Mouse (Mus musculus): ENCODE results near the gene Fbxo44. TPM values are rescaled to one million over a fixed set of nuclear protein-coding genes. Genes with fewer than 3 reads are reported as not detected.
A peak's percentile ranks its signal among the peaks of the same experiment; 100 is the strongest.

The Fbxo44 gene
- polyA plus RNA-seq, 1 experiment from 2014 or later, result 44.9 TPM

DNA sequence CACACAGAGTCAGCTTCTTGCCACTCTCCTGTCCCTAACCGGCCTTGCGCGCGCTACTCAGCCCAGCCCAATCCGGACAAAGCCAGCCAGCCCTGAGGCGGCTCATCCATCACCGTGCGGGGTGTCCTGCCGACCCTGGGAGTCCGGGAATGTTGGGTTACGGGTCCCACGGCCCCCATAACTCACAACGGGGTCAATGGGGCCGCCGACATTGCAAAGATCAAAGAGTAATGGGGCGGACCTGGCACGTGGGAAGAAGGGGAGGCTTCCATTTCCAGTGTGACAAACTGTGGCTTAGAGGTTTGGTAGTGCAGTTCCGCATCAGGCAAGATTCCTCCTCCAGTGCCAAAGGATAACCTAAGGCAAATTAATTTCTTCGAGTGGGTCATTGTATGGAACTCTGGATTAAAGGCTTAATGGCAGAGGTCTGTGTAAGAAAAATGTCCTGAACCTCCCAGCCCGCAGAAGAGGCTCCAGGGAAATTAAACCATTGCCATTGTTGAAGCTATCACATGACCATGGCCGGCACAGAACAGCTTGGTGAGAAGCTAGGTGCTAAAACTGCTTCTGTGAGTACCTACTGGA is 28.7 kb downstream of the Fbxo44 start:
- WGBS, result under 1% methylated on average over 20 of the region's 21 CpGs
- Histone ChIP-seq H3K4me3 (ENCODE audit: low read depth, low read length) (peak overlapping the region; percentile 64), H3K36me3 (ENCODE audit: control insufficient read depth, insufficient read depth, low read length) (no peaks in the 10 kb centered on the region), H3K4me2 (ENCODE audit: low read depth, low read length, severe bottlenecking) (peak overlapping the region; percentile 87), H3K27ac (ENCODE audit: low read depth, low read length) (peak overlapping the region; percentile 85), H3K9me3 (ENCODE audit: control insufficient read depth, low read length) (no peaks in the 10 kb centered on the region), H3K27me3 (ENCODE audit: control insufficient read depth, insufficient read depth, low read length) (peaks cover 5% of the 10 kb centered on the region; the same call in 1 of the 2 replicates), H3K4me1 (replicated peaks; ENCODE audit: control insufficient read depth, insufficient read depth, low read length) (peaks cover 6% of the 10 kb centered on the region; the same call in 1 of the 2 replicates), H3K9ac (ENCODE audit: low read length) (peak overlapping the region; percentile 96)
- peak; percentile 81 for DNase-seq (ENCODE audit: low spot score)
- peak; percentile 62 for ATAC-seq (replicated peaks; ENCODE audit: low FRiP score)

DNA sequence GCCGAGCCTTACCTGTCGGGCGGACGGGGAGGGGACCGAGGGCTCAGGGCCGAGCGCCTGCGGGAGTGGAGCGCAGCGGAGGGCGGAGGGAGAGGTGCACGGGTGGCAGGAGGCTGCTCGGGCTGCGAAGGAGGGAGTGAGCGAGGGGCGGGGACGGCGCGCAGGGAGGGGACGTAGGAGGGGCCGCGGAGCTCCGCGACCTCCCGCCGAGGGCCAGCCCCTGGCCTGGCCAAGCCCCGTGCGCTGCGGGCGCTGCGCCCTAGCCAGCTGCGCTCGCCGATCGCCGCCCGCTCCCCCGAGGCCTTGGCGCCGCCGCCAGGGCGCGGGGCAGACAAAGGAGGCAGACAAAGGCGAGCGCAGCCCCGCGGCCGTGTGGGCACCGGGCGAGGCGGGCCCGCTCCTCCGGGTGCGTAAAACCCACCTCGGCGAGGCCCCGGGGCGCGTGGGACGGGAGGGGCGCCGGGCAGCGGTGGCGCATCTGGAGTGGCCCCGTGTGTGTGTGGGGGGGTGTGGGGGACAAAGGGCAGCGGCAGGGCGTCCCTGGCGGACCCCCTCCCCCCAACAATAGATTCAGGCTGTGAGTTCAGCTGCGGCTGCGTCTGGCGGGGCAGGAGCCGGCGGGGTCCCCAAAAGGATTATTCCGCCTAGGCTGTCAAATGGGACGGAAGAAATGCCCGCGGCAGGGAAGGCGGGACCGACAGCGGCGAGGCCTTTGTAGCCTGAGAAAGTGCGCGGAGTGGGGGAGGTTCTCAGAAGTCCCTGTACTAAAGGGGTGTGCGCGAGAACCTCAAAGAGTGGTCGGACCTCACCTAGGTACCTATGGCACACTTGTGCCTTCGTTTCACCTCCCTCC is 29.5 kb downstream of the Fbxo44 start, which contains the start of gene Draxin:
Draxin (minus strand) TSS at position 138 of the 853 bp plus-strand sequence.
- Histone ChIP-seq H3K27me3 (ENCODE audit: control insufficient read depth, insufficient read depth, low read length) (peaks cover 5% of the 10 kb centered on the region; the same call in 1 of the 2 replicates), H3K9ac (ENCODE audit: low read length) (peak within 1 kb of the TSS; percentile 96), H3K4me1 (replicated peaks; ENCODE audit: control insufficient read depth, insufficient read depth, low read length) (peaks cover 6% of the 10 kb centered on the region; the same call in 1 of the 2 replicates), H3K4me2 (ENCODE audit: low read depth, low read length, severe bottlenecking) (peak within 1 kb of the TSS; percentile 87), H3K36me3 (ENCODE audit: control insufficient read depth, insufficient read depth, low read length) (no peaks in the 10 kb centered on the region), H3K27ac (ENCODE audit: low read depth, low read length) (peak within 1 kb of the TSS; percentile 95), H3K4me3 (ENCODE audit: low read depth, low read length) (peak within 1 kb of the TSS; percentile 64), H3K9me3 (ENCODE audit: control insufficient read depth, low read length) (no peaks in the 10 kb centered on the region)
- ATAC-seq (replicated peaks; ENCODE audit: low FRiP score), result peak; percentile 88
- peak; percentile 91 for DNase-seq (ENCODE audit: low spot score)
- WGBS, result 2% methylated on average over 83 of the region's 87 CpGs

DNA sequence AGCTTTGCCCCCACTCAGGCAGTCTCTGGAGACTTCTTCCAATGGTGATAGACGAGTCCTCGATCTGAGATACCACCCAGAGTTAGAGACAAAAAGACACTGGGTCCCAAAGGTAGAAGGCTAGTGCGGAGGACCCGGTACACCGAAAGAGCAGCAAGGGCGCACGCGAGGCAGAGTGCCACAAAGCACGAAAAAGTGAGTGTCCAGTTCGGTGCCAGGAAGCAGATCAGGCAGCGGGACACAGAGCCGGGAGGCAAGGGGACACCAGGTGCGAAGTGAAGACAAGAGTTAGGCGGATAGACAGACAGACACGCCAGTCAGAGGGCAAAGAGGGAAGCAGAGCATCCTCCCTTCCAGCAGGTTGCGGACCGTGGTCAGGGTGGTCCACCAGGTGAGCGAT is 30.1 kb downstream of the Fbxo44 start, which contains the start of gene Mad2l2:
Mad2l2 (plus strand) TSS at position 252 of the 400 bp plus-strand sequence.
- no peaks in the 10 kb centered on the region for H3K9me3 ChIP-seq (ENCODE audit: control insufficient read depth, low read length)
- H3K9ac ChIP-seq (ENCODE audit: low read length), result peak within 1 kb of the TSS; percentile 96
- peaks cover 5% of the 10 kb centered on the region; the same call in 1 of the 2 replicates for H3K27me3 ChIP-seq (ENCODE audit: control insufficient read depth, insufficient read depth, low read length)
- under 1% methylated on average over 16 of the region's 18 CpGs for WGBS
- H3K4me1 ChIP-seq (replicated peaks; ENCODE audit: control insufficient read depth, insufficient read depth, low read length), result peaks cover 6% of the 10 kb centered on the region; the same call in 1 of the 2 replicates
- ATAC-seq (replicated peaks; ENCODE audit: low FRiP score), result peak; percentile 0; the same call in 1 of the 2 replicates
- H3K4me3 ChIP-seq (ENCODE audit: low read depth, low read length), result peak within 1 kb of the TSS; percentile 64
- H3K27ac ChIP-seq (ENCODE audit: low read depth, low read length), result peak within 1 kb of the TSS; percentile 95
- peak within 1 kb of the TSS; percentile 87 for H3K4me2 ChIP-seq (ENCODE audit: low read depth, low read length, severe bottlenecking)
- no peak for DNase-seq (ENCODE audit: low spot score)
- H3K36me3 ChIP-seq (ENCODE audit: control insufficient read depth, insufficient read depth, low read length), result no peaks in the 10 kb centered on the region

DNA sequence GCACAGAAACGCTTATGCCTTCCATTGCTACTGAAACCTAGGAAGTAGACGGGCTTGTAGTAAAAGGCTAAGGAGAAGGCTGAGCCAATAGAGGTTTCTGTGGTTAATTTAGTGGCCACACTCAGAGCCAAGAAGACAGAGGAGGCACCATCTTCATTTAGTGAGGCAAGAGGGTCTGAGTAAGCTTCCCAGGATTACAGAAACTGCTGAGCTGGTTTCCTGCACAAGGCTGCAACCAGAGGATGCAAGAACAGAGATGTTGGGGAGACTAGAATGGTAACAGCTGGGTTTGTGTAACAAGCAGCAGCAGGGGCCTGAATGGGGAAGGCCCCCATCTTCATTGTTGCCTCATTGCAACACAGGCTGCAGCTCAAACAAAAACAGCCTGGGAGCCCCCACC is 31.6 kb downstream of the Fbxo44 start:
- Histone ChIP-seq H3K36me3 (ENCODE audit: control insufficient read depth, insufficient read depth, low read length) (no peaks in the 10 kb centered on the region), H3K4me1 (replicated peaks; ENCODE audit: control insufficient read depth, insufficient read depth, low read length) (peaks cover 6% of the 10 kb centered on the region; the same call in 1 of the 2 replicates), H3K27me3 (ENCODE audit: control insufficient read depth, insufficient read depth, low read length) (peaks cover 5% of the 10 kb centered on the region; the same call in 1 of the 2 replicates), H3K9me3 (ENCODE audit: control insufficient read depth, low read length) (no peaks in the 10 kb centered on the region), H3K4me3 (ENCODE audit: low read depth, low read length) (no peak overlapping the region), H3K27ac (ENCODE audit: low read depth, low read length) (no peak overlapping the region), H3K4me2 (ENCODE audit: low read depth, low read length, severe bottlenecking) (no peak overlapping the region), H3K9ac (ENCODE audit: low read length) (no peak overlapping the region)
- DNase-seq (ENCODE audit: low spot score) (no peak), ATAC-seq (replicated peaks; ENCODE audit: low FRiP score) (no peak)
- 75% methylated on average over 2 of the region's 2 CpGs for WGBS

DNA sequence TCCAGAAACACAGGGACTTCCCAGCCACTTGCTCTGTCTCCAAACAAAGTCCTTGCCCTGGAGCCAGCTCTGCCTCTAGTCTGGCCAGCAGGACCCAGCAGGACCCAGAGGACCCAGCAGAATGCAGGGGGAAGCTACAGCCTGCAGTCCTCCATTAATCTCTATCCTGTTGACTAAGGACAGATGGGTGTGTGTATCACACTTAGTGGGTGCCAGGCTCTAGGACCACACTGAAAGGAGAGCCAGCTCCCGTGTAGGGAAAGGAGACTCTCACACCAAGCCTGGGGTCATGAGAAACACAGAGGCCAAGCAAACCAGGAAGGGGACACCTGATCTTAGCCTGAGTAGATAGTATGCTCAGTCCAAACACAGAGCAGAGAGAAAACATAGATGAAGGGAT is 32.0 kb downstream of the Fbxo44 start:
- Histone ChIP-seq H3K27me3 (ENCODE audit: control insufficient read depth, insufficient read depth, low read length) (peaks cover 5% of the 10 kb centered on the region; the same call in 1 of the 2 replicates), H3K9ac (ENCODE audit: low read length) (no peak overlapping the region), H3K9me3 (ENCODE audit: control insufficient read depth, low read length) (no peaks in the 10 kb centered on the region), H3K27ac (ENCODE audit: low read depth, low read length) (no peak overlapping the region), H3K4me1 (replicated peaks; ENCODE audit: control insufficient read depth, insufficient read depth, low read length) (peaks cover 8% of the 10 kb centered on the region; the same call in 1 of the 2 replicates), H3K4me2 (ENCODE audit: low read depth, low read length, severe bottlenecking) (no peak overlapping the region), H3K36me3 (ENCODE audit: control insufficient read depth, insufficient read depth, low read length) (no peaks in the 10 kb centered on the region), H3K4me3 (ENCODE audit: low read depth, low read length) (no peak overlapping the region)
- 52% methylated on average over 1 of the region's 1 CpGs for WGBS
- no peak for DNase-seq (ENCODE audit: low spot score)
- ATAC-seq (replicated peaks; ENCODE audit: low FRiP score), result no peak

DNA sequence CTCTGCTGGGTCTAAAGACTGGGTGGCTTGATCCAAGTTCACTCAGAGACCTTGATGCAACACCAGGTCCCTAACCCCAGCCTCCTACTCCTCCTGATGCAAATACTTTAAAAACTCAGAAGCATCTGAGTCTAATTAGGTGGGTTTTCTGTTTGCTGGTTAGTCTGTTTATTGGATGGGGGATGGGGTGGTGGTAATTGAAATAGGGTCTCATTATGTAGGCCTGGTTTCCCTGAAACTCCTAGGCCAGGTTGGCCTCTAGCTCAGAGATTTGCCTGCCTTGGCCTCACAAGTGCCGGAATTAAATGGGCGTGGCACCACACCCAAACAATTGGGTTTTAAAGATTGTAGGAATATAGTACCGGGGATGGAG is 37.6 kb downstream of the Fbxo44 start:
- Histone ChIP-seq H3K27me3 (ENCODE audit: control insufficient read depth, insufficient read depth, low read length) (no peaks in the 10 kb centered on the region), H3K4me2 (ENCODE audit: low read depth, low read length, severe bottlenecking) (no peak overlapping the region), H3K4me1 (replicated peaks; ENCODE audit: control insufficient read depth, insufficient read depth, low read length) (peaks cover 11% of the 10 kb centered on the region; the same call in 1 of the 2 replicates), H3K27ac (ENCODE audit: low read depth, low read length) (peak overlapping the region; percentile 41; the same call in 1 of the 2 replicates), H3K4me3 (ENCODE audit: low read depth, low read length) (no peak overlapping the region), H3K36me3 (ENCODE audit: control insufficient read depth, insufficient read depth, low read length) (no peaks in the 10 kb centered on the region), H3K9ac (ENCODE audit: low read length) (peak overlapping the region; percentile 6; the same call in 1 of the 2 replicates), H3K9me3 (ENCODE audit: control insufficient read depth, low read length) (no peaks in the 10 kb centered on the region)
- DNase-seq (ENCODE audit: low spot score), result no peak
- WGBS, result 68% methylated on average over 3 of the region's 3 CpGs
- peak; percentile 9; the same call in 1 of the 2 replicates for ATAC-seq (replicated peaks; ENCODE audit: low FRiP score)

DNA sequence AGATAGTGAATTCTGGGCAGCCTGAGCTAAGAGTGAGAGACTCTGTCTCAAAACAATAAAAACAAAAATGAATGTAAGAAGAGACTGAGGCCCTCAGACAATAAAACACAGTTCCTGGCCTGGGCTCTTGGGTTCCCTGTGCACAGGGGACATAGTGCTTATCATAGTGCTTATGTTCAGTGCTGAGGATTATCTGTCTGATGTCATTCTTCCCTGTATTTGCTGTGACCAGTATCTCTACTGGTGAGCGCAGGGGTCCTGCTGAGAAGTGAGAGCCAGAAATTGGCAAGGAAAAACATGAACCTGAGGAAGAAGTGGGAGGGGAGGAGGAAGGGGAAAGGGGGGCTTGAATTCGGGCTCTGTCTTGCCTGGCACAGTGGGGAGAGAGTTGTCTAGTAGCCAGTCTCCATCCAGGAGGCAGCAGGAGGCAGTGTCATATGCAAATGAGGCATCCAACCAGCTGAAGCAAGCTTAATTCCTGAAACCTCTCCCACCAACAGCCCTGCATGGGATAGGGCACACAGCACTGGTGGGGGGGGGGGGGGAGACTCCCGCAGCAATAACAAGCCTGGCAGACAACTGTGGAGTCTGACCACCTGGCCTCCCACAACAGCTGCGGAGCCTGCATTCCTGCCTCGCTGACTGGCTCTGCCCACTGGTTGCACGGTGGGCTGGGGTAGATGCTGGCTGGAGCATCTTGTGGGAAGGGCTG is 38.1 kb downstream of the Fbxo44 start:
- no peaks in the 10 kb centered on the region for H3K36me3 ChIP-seq (ENCODE audit: control insufficient read depth, insufficient read depth, low read length)
- no peaks in the 10 kb centered on the region; the same call in 1 of the 2 replicates for H3K9me3 ChIP-seq (ENCODE audit: control insufficient read depth, low read length)
- DNase-seq (ENCODE audit: low spot score), result peak; percentile 71
- peaks cover 11% of the 10 kb centered on the region; the same call in 1 of the 2 replicates for H3K4me1 ChIP-seq (replicated peaks; ENCODE audit: control insufficient read depth, insufficient read depth, low read length)
- no peak overlapping the region for H3K4me2 ChIP-seq (ENCODE audit: low read depth, low read length, severe bottlenecking)
- ATAC-seq (replicated peaks; ENCODE audit: low FRiP score), result peak; percentile 86
- H3K27ac ChIP-seq (ENCODE audit: low read depth, low read length), result peak overlapping the region; percentile 41; the same call in 1 of the 2 replicates
- peak overlapping the region; percentile 6; the same call in 1 of the 2 replicates for H3K9ac ChIP-seq (ENCODE audit: low read length)
- no peak overlapping the region for H3K4me3 ChIP-seq (ENCODE audit: low read depth, low read length)
- 12% methylated on average over 5 of the region's 6 CpGs for WGBS
- H3K27me3 ChIP-seq (ENCODE audit: control insufficient read depth, insufficient read depth, low read length), result no peaks in the 10 kb centered on the region

DNA sequence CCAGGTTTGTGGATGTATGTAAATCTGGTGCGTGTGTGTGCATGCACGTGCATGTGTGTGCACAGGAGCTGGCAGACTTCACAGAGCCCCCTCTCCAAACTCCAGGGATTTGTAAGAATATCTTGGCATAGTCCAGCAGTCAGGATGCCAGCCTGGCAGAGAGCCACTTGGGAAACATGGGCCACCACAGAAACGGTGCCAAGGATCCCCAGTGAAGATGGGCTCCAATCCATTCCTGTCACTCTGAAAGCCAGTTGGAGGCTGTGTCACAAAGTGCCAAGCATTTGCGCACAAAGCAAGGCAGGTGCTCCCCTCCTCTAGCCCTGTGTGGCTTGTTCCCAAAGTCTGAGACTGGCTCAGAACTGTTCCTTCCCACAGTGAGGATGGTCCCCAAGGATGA is 38.9 kb downstream of the Fbxo44 start:
- ATAC-seq (replicated peaks; ENCODE audit: low FRiP score) (no peak), DNase-seq (ENCODE audit: low spot score) (no peak)
- no peak overlapping the region for H3K9ac ChIP-seq (ENCODE audit: low read length)
- no peaks in the 10 kb centered on the region; the same call in 1 of the 2 replicates for H3K9me3 ChIP-seq (ENCODE audit: control insufficient read depth, low read length)
- peaks cover 11% of the 10 kb centered on the region; the same call in 1 of the 2 replicates for H3K4me1 ChIP-seq (replicated peaks; ENCODE audit: control insufficient read depth, insufficient read depth, low read length)
- 87% methylated on average over 4 of the region's 4 CpGs for WGBS
- H3K27me3 ChIP-seq (ENCODE audit: control insufficient read depth, insufficient read depth, low read length), result no peaks in the 10 kb centered on the region
- H3K36me3 ChIP-seq (ENCODE audit: control insufficient read depth, insufficient read depth, low read length), result no peaks in the 10 kb centered on the region
- H3K27ac ChIP-seq (ENCODE audit: low read depth, low read length), result peak overlapping the region; percentile 8; the same call in 1 of the 2 replicates
- no peak overlapping the region for H3K4me3 ChIP-seq (ENCODE audit: low read depth, low read length)
- H3K4me2 ChIP-seq (ENCODE audit: low read depth, low read length, severe bottlenecking), result no peak overlapping the region

Measured in forebrain, embryonic 11.5 days (tissue).